Mouse (Mus musculus): ENCODE data around the gene Tead1.

Gene Tead1

DNA sequence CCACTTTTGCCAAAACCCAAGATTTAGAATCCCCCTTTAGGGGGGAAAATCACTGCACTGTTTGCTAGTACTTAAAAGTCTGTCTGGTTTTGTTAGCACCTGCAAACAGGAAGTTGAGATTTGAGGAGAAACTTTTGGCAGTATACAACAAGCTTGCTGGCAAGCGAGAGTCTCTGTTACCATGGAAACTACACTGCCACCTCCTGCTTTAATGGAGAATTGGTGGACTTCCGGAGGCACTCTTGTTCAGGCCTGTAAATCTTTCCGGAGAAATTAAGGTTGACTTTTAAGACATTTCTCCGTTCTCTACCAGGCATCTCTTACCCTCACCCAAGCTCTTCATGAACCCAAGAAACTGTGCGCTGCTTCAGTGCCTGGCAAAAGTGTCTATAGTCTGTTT lies 143.8 kb downstream of the Tead1 start:
- peak; percentile 15 to 36 for DNase-seq

- peak; percentile 73 to 83 for DNase-seq
Observed at GRCm38 (mm10) chr7:112823621-112824020, 144.5 kb downstream of the Tead1 start.

DNA sequence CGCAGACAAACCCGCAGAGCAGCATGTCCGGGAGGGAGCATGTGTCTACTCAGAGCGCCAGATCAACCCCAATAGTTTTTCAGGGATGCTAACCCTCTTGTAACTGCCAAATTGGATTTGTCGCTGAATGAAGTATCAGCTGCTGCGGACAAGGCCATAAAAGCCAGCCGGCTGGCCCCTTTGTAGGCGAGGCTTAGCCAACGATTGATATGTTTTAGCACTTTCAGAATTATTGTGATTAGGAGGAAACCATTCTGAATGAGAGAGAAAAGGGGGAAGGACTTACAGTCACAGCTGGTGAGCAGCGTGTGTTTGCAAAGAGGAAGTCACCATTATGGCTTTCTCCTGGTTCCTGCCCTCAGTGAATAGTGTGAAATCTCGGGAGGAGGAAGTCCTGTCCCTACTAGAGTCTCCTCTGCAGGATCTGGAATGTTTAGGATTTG lies 146.2 kb downstream of the Tead1 start:
- DNase-seq, result no peak

GRCm38 (mm10) chr7:112826114-112826911 lies 147.2 kb downstream of the Tead1 start:
- DNase-seq, result peak; percentile 50

GRCm38 (mm10) chr7:112828016-112828695 lies 149.0 kb downstream of the Tead1 start:
- DNase-seq, result peak; percentile 48 to 68

DNA sequence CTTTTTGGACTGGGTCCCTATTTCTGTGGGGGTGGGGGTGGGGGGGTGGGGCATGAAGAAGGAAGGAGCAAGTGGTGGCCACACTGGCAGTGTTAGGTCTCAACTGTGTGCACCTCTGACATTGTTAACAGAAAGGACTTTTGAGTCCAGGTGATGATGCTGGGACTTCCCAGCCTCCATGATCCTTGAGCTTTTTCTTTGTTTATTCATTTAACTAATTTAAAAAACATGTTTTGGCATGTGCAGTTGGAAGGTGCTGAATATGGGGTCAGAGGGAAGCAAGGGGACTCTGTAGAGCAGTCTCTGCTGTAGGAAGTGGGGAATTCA lies 149.5 kb downstream of the Tead1 start:
- no peak for DNase-seq

DNA sequence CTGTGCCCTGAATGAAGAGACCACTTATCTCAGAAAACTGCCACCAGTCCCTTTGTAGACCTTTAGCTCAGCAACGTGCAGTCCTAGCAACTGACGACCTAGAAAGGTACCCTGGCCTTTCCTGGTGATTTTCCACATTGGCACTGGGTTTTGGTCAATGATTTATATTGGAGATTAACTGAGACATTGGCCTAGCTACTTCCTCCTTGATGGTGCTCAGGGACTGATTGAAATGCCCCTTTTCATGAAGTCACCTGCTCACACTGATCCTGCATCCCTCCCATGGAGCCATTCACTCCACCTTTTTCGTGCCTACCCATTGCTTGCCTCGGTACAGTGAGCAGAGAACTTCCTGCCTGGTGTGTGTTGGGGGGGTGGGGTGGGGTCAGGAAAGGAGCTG lies 151.8 kb downstream of the Tead1 start:
- no peak for DNase-seq

DNA sequence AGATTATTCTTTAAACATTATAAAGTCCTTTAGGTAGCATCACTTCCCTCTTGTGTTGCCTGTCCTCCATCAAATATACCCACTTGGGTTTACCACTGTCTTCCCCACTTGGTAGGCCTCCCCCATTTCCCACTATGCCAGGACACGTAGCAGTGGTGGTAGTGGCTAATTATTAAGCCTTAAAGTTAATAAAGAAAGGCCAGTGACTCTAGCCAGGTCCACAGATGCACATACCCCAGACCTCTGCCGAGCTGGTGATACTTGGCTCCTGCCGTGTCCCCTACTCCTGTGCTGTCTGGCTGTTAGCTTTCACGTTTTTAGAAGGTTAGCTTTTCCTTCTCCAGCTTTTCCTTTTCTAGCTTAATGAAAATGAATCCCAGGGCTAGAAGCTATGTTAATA lies 152.3 kb downstream of the Tead1 start:
- no peak for DNase-seq

GRCm38 (mm10) chr7:112833132-112833531 lies 154.0 kb downstream of the Tead1 start:
- DNase-seq, result no peak

DNA sequence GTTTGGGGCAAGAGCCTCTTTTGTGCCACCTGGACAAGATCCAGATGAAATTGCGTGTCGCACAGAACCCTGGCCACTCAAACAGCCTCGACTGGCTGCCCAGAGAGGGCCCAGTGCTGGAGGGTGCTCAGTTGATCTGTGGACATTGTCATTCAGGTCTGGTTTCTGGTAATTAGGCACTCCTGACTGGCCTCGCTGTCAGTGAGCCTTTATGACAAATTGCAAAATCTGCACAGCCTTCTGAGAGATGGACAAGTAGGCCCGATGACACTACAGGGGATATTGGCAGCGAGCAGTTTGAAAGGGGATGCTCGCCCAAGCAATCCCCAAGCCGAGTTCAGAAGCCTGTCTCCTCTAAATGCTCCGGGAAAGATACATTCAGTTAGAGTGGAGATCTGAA lies 157.0 kb downstream of the Tead1 start:
- DNase-seq, result no peak

DNA sequence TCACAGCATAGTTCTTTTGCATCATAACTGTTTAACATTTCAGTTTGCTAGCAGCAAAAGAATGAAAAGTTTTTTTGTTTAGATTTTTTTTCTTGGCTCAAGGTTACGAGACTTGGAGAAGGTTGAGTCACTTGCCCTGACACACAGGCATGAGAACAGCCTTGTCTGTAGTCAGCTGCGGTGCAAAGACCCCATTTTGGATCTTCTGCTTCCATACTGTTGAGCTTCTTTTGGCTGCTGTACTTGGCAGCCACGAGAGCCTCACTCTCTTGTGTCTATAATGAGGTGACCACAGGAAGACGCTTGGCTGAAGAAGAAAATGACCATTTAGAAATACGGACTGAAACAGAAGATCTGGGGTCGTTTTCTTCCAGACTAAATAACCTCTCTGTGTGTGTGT lies 159.0 kb downstream of the Tead1 start:
- DNase-seq, result no peak

DNA sequence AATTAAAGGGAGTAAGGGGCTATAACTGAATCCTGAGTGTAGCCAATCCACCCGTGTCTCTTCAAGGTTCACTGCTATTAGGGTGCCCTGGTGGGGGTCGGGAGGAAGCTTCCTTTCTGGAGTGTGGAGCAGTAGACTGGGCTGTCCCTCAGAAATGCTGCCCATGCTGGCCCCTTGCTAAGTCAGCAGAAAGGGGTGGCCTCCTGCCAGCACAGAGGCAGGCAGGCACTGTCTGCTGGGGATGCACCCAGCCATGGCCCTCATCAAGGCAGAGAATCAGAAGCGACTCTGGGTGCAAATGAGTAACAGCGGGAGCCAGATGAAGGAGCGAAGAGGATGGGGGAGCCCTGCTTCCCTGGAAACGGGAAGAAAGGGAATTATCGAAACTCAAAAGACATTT lies 161.2 kb downstream of the Tead1 start:
- no peak for DNase-seq

- DNase-seq, result no peak
Observed at GRCm38 (mm10) chr7:112840890-112841289, 161.8 kb downstream of the Tead1 start.

DNA sequence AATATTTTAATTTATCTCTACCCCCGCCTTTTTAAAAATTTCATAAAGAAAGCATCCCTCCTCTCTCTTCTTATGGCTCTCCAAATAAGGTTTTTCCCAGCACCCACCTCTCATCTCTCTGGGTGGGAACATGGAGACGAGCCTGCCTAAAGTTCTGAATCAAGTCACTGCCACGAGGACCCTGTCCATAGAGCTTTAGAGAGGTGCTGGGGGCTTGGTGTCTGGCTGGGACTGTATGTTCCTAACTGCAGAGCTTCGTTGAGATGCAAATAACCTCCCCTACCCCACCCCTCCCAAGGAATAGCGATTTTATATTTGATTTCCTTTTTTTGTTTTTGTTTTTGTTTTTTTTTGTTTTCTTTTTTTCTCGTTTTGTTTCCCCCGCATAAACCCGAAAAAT lies 162.4 kb downstream of the Tead1 start:
- no peak for DNase-seq

- DNase-seq, result peak; percentile 50 to 69
Observed at GRCm38 (mm10) chr7:112841886-112842285, 162.8 kb downstream of the Tead1 start.

- DNase-seq, result no peak
Observed at GRCm38 (mm10) chr7:112851281-112851744, 172.2 kb downstream of the Tead1 start.

GRCm38 (mm10) chr7:112852149-112852839 lies 173.2 kb downstream of the Tead1 start:
- DNase-seq, result peak in 1 of 2 experiments; percentile 44

- DNase-seq, result no peak
Observed at GRCm38 (mm10) chr7:112853857-112854256, 174.7 kb downstream of the Tead1 start.

GRCm38 (mm10) chr7:112854516-112854915 lies 175.4 kb downstream of the Tead1 start:
- DNase-seq, result no peak

DNA sequence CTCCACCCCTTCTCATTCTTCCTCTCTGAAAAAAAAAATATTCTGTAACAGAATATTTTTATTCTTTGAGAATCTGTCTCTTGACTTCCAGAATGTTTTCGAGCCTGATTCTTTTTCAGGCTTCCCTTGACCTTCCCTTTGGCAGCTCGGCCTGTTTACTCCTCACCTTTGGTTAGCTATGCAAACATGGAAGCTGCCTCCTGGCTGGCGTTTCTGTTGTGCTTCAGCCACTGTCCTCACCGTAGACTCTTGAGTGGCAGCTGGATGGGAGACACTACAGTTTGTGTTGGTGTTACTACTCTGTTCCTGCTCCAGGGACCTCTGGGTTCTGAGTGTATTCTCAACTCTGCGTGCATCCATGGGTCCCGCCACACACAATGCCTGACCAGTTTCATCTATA lies 176.3 kb downstream of the Tead1 start:
- peak in 1 of 2 experiments; percentile 32 for DNase-seq

DNA sequence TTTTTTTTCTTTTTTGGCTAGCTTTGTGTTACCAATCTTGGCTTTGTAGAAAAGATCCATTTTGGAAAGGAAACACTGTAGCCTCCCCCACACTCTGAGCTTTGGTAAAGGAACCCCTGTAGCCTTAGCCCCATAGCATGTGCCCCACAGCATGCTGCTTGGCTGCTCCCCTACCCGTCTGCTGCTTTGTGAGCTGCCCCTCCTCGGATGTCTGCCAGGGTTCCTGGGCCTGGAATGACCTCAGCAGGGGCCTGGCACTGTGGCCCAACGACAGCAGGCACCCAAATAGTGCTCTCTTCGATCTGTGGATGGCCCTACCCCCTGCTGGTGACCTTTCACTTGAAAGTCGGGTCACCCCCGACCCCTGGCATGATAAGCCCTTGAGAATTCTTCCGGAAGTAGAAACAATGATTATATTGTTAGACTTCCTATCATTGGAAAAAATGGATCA lies 177.0 kb downstream of the Tead1 start:
- DNase-seq, result no peak

- DNase-seq, result no peak
Observed at GRCm38 (mm10) chr7:112856583-112856982, 177.5 kb downstream of the Tead1 start.

- no peak for DNase-seq
Observed at GRCm38 (mm10) chr7:112859887-112860286, 180.8 kb downstream of the Tead1 start.

GRCm38 (mm10) chr7:112862086-112862485 lies 183.0 kb downstream of the Tead1 start:
- DNase-seq, result no peak
